Mouse (Mus musculus) lung, adult 2 months (tissue): ENCODE results near the gene Gramd4.

ENCODE experiments used
- CTCF ChIP-seq: fragments of 200-500 bp; IDR thresholded peaks from 2 replicates; pipeline ENCODE4 v1.5.1; 2011; ENCODE audit warnings: mild to moderate bottlenecking, low read length, control low read depth; ENCODE audit not compliant: insufficient read depth
- POLR2A ChIP-seq: fragments of 200-500 bp; IDR thresholded peaks from 2 replicates; pipeline ENCODE4 v1.6.1; 2011; ENCODE audit warnings: low read depth, mild to moderate bottlenecking, control low read depth, low read length, borderline replicate concordance; ENCODE audit errors: extremely low read depth

DNA sequence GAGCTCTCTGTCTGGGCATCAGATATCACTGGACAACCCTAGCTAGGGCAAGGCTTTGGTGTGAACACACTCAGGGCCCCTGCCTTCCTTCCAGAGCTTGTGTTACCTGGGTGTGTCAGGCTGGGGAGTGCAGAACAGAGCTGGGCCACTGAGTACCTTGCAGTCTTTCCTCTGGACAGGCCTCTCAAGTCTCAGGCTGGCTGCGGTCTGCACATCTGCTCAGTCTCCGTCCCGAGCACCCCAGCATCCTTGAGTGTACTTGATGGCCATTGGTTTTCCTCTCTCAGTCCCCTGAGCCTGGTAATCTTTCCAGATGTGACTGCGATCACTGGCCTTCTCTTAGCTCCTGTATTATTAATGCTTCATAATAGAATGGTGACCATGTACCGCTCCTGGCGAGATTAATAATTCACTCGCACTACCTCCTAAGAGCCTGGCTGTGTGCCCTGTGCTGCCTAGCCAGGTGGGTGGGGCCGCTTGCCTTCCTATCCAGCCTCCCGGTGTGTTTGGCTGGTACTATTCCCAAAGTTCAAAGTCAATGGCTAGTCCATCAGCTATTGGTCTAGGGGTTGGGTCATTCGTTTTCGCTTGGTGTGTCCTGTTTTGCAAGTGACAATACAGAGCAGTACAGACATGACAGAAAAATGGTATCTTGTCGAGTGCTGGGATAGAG lies 34.6 kb downstream of the Gramd4 start:
- no peak for TF ChIP-seq CTCF
- TF ChIP-seq POLR2A: no peak
